Mouse (Mus musculus) MEL (cell line): ENCODE measurements around the gene Slc38a4.

Experiments
- CTCF ChIP-seq, 3 experiments: IDR thresholded peaks in 2 of 3; conservative IDR thresholded peaks in 1 of 3; 2 replicates each; pipeline ENCODE4 v1.5.1; 2011 to 2012; ENCODE audit warnings: low read length in 3 of 3, low read depth in 2 of 3, mild to moderate bottlenecking in 2 of 3, improper control_type of control experiment in 1 of 3, inconsistent platforms in 1 of 3, mixed read lengths in 1 of 3, moderate library complexity in 1 of 3; ENCODE audit not compliant: control insufficient read depth in 1 of 3, insufficient read depth in 1 of 3, poor library complexity in 1 of 3, severe bottlenecking in 1 of 3
- EP300 ChIP-seq, 2 experiments: IDR thresholded peaks; 2 replicates each; pipeline ENCODE4 v1.6.1; 2011; ENCODE audit warnings: improper control_type of control experiment in 2 of 2, low read length in 2 of 2, low read depth in 1 of 2, mild to moderate bottlenecking in 1 of 2
- GABPA ChIP-seq: IDR thresholded peaks from 2 replicates; pipeline ENCODE4 v1.6.1; 2012; ENCODE audit warnings: low read depth, mild to moderate bottlenecking, inconsistent platforms, low read length, improper control_type of control experiment, moderate library complexity
- KAT2A ChIP-seq: conservative IDR thresholded peaks from 2 replicates; pipeline ENCODE4 v1.6.1; 2012; ENCODE audit warnings: low read depth, low read length, improper control_type of control experiment, inconsistent platforms
- MAZ ChIP-seq: IDR thresholded peaks from 2 replicates; pipeline ENCODE4 v1.6.1; 2012; ENCODE audit warnings: low read depth, mild to moderate bottlenecking, inconsistent platforms, low read length, improper control_type of control experiment
- ZC3H11A ChIP-seq: IDR thresholded peaks from 2 replicates; pipeline ENCODE4 v1.6.1; 2012; ENCODE audit warnings: low read depth, mild to moderate bottlenecking, inconsistent platforms, low read length, improper control_type of control experiment
- ZNF384 ChIP-seq: IDR thresholded peaks from 2 replicates; pipeline ENCODE4 v1.6.1; 2012; ENCODE audit warnings: low read depth, mild to moderate bottlenecking, inconsistent platforms, low read length, improper control_type of control experiment

- TF ChIP-seq CTCF (IDR thresholded peaks at IDR 0.05 in 2 of 3, conservative IDR thresholded peaks at IDR 0.05 in 1 of 3; ENCODE audit: control insufficient read depth in 1 of 3, insufficient read depth in 1 of 3, low read depth in 2 of 3, low read length in 3 of 3, poor library complexity in 1 of 3, severe bottlenecking in 1 of 3): no peak
- TF ChIP-seq ZC3H11A: no peak
- no peak for TF ChIP-seq KAT2A
- TF ChIP-seq GABPA: no peak
- TF ChIP-seq EP300 (IDR thresholded peaks at IDR 0.05; ENCODE audit: low read depth in 1 of 2, low read length in 2 of 2): no peak
- no peak for TF ChIP-seq ZNF384
- no peak for TF ChIP-seq MAZ
Measured at GRCm38 (mm10) chr15:97033485-97033991, 22.2 kb downstream of the Slc38a4 start.
